Mouse (Mus musculus): ENCODE results near the gene Etl4.
"Not testable (repeated sequence)": the region's sequence is repeated elsewhere in the genome, so short reads cannot be mapped to it uniquely, and the experiment has no call there.

DNA sequence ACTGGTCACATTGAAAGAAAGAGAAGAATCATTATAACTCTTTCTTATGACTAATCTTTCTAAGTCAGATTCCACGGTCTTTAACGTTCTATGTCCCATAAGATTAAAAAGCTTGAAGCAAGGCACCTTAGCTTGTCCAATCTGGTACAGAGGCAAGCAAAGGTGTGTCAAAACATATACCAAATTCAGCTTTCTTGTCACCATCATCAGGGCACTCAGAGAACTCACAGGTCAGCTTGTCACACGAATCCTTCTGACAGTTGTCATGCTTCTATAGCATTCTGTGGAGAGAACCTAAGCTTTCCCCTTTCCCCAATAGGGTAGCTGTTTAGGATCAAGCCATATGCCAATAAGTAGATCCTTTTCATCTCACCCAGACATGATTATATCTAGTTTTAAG is 267.7 kb downstream of the Etl4 start:
- not testable (repeated sequence) for TF ChIP-seq CTCF (IDR thresholded peaks at IDR 0.05; ENCODE audit: low read depth, low read length); POLR2A (IDR thresholded peaks at IDR 0.05; ENCODE audit: insufficient read depth, low read length); EP300 (IDR thresholded peaks at IDR 0.05; ENCODE audit: insufficient read depth, low read depth, low read length)
